Mouse (Mus musculus) gastrocnemius, postnatal 14 days (tissue): Measurements from ENCODE around the gene Serp2. TPM values are rescaled to one million over a fixed set of nuclear protein-coding genes. Genes with fewer than 3 reads are reported as not detected.
A peak's percentile ranks its signal among the peaks of the same experiment; 100 is the strongest.

Experiments
- DNase-seq: peaks from one replicate; pipeline ENCODE4 v3.0.0; 2021; ENCODE audit warnings: mixed read lengths
- intact Hi-C: fragments of 180-260 bp; cut with DNase I; formaldehyde crosslinking; loops from one replicate; pipeline ENCODE4 v1.15.1; 2025; ENCODE audit warnings: low total_unique reads
- total RNA-seq, 2 experiments: library from RNA; stranded (reverse); gene quantifications; 2 replicates each; pipeline ENCODE4 v1.2.3; 2021

The Serp2 gene
- total RNA-seq, 2 experiments from 2014 or later, result 0.62 to 0.97 TPM

GRCm38 (mm10) chr14:76531027-76531660 lies 25.5 kb downstream of the Serp2 start:
- intact Hi-C loops, result no loop called here
- DNase-seq, result no peak

GRCm38 (mm10) chr14:76528641-76529040 lies 28.0 kb downstream of the Serp2 start:
- intact Hi-C loops, result no loop called here
- no peak for DNase-seq

- DNase-seq, result no peak
- intact Hi-C loops, result no loop called here
Observed at GRCm38 (mm10) chr14:76527758-76528313, 28.9 kb downstream of the Serp2 start.

- DNase-seq, result peak; percentile 44
- intact Hi-C loops, result no loop called here
Observed at GRCm38 (mm10) chr14:76527030-76527719, 29.5 kb downstream of the Serp2 start.

GRCm38 (mm10) chr14:76526467-76526866 lies 30.2 kb downstream of the Serp2 start:
- DNase-seq, result peak; percentile 55
- intact Hi-C loops, result no loop called here

- no peak for DNase-seq
- intact Hi-C loops, result no loop called here
Observed at GRCm38 (mm10) chr14:76523344-76523743, 33.3 kb downstream of the Serp2 start.

- intact Hi-C loops, result no loop called here
- DNase-seq, result no peak
Observed at GRCm38 (mm10) chr14:76521308-76521707, 35.4 kb downstream of the Serp2 start.

- intact Hi-C loops, result no loop called here
- DNase-seq, result no peak
Observed at GRCm38 (mm10) chr14:76520606-76521005, 36.1 kb downstream of the Serp2 start.

GRCm38 (mm10) chr14:76518217-76518616 lies 38.5 kb downstream of the Serp2 start:
- intact Hi-C loops, result no loop called here
- no peak for DNase-seq

- intact Hi-C loops, result no loop called here
- DNase-seq, result no peak
Observed at GRCm38 (mm10) chr14:76515620-76516019, 41.1 kb downstream of the Serp2 start.

- intact Hi-C loops, result no loop called here
- no peak for DNase-seq
Observed at GRCm38 (mm10) chr14:76514050-76514585, 42.6 kb downstream of the Serp2 start.

GRCm38 (mm10) chr14:76513395-76514049 lies 43.2 kb downstream of the Serp2 start:
- no peak for DNase-seq
- intact Hi-C loops, result no loop called here

GRCm38 (mm10) chr14:76511971-76512370 lies 44.7 kb downstream of the Serp2 start:
- DNase-seq, result no peak
- intact Hi-C loops, result no loop called here

GRCm38 (mm10) chr14:76508701-76509100 lies 48.0 kb downstream of the Serp2 start:
- intact Hi-C loops, result no loop called here
- no peak for DNase-seq

GRCm38 (mm10) chr14:76507804-76508500 lies 48.7 kb downstream of the Serp2 start:
- intact Hi-C loops, result no loop called here
- no peak for DNase-seq

GRCm38 (mm10) chr14:76507357-76507756 lies 49.3 kb downstream of the Serp2 start:
- no peak for DNase-seq
- intact Hi-C loops, result no loop called here

GRCm38 (mm10) chr14:76506425-76507205 lies 50.1 kb downstream of the Serp2 start:
- DNase-seq, result peak; percentile 40
- intact Hi-C loops, result no loop called here

GRCm38 (mm10) chr14:76505439-76506220 lies 51.1 kb downstream of the Serp2 start:
- intact Hi-C loops, result no loop called here
- DNase-seq, result peak; percentile 90
